In genomic region chr16:87754858-87755257, GRCm38 (mm10) we compare ENCODE assay signal across 9 mouse cellular contexts. TPM values are rescaled to one million over a fixed set of nuclear protein-coding genes. Genes with fewer than 3 reads are reported as not detected.
DNase-seq lines count a peak whose midpoint lies in the region; ATAC-seq lines count a peak whose summit lies in the region.
"Had no signal": no experiment of that assay in that cellular context is flagged by ENCODE, and none has a peak within 500 bp of the region (broad histone marks: within the 10 kb centered on the region; RNA-seq: fewer than 3 reads in every experiment).

No protein-coding gene starts in this region.

- H3K27ac ChIP-seq in heart, embryonic 16.5 days (ENCODE audit: low read length) = no peak overlapping the region
- H3K27ac ChIP-seq: lung, embryonic 15.5 days had no signal

- 50% methylated on average over 9 of the region's 9 CpGs for WGBS in heart, embryonic 16.5 days

- peak; percentile 58 for DNase-seq in heart, adult 8-10 months (ENCODE audit: low spot score)
- DNase-seq in heart, postnatal 25 days (ENCODE audit: low spot score) = no peak
- DNase-seq in MEL-GATA-1-ER (ENCODE audit: extremely low read depth, low read depth) = peak; percentile 46
- DNase-seq in cerebellum, adult 11-12 months = peak; percentile 38
- peak; percentile 43 for DNase-seq in layer of hippocampus, adult 9-10 months (ENCODE audit: low spot score)
- peak; percentile 72 for DNase-seq in lung, postnatal 14 days
- peak; percentile 57 to 87 for DNase-seq in spleen, postnatal 4 days (ENCODE audit: low spot score in 2 of 2)

- 0 out of 2 replicates have a peak, but pooled peaks have one; percentile 23 for ATAC-seq in heart, embryonic 16.5 days (replicated peaks; ENCODE audit: extremely low read depth, insufficient read depth, low FRiP score)

- no peaks in the 10 kb centered on the region for H3K9me3 ChIP-seq in heart, embryonic 16.5 days (replicated peaks; ENCODE audit: control insufficient read depth, low read length)
- H3K9me3 ChIP-seq: lung, embryonic 15.5 days had no signal

- H3K27me3 ChIP-seq in heart, embryonic 16.5 days (ENCODE audit: control insufficient read depth, insufficient read depth, low read length) = no peaks in the 10 kb centered on the region
- H3K27me3 ChIP-seq: lung, embryonic 15.5 days had no signal

- no peaks in the 10 kb centered on the region for H3K36me3 ChIP-seq in heart, embryonic 16.5 days (ENCODE audit: control insufficient read depth, insufficient read depth)
- H3K36me3 ChIP-seq: lung, embryonic 15.5 days had no signal

- no peak overlapping the region for H3K4me3 ChIP-seq in heart, embryonic 16.5 days (ENCODE audit: low read length)
- H3K4me3 ChIP-seq: lung, embryonic 15.5 days had no signal

- no peak overlapping the region for H3K9ac ChIP-seq in heart, embryonic 16.5 days (ENCODE audit: low read length)
- H3K9ac ChIP-seq: lung, embryonic 15.5 days had no signal

- intact Hi-C loops in heart, postnatal 25 days (cut with DNase I) = loop anchor here (2.0 kb wide), 1 partner anchor 248 kb away; no protein-coding TSS in a partner anchor

- H3K4me2 ChIP-seq in heart, embryonic 16.5 days (ENCODE audit: low read depth, low read length) = no peak overlapping the region
- H3K4me2 ChIP-seq: lung, embryonic 15.5 days had no signal

- H3K4me1 ChIP-seq in heart, embryonic 16.5 days (ENCODE audit: control insufficient read depth, insufficient read depth, low read length) = no peaks in the 10 kb centered on the region
- H3K4me1 ChIP-seq: lung, embryonic 15.5 days had no signal

RNA-seq across cellular contexts. Expression of gene Bach1, which starts 56.1 kb away (rescaled TPM):
- 10 to 100 TPM; 19.3 to 30.9 (median 28.2) TPM for total RNA-seq in heart, adult 8-10 months (2022)
- total RNA-seq in heart, postnatal 25 days (2021) = 10 to 100 TPM; 25.8 to 33.0 TPM
- polyA plus RNA-seq in heart, embryonic 16.5 days (2015; fragmentation: Nextera tagmentation; extraction: Ambion mirVana) = 8.2 and 9.8 TPM in 2 replicates
